Mouse (Mus musculus) neural tube, embryonic 13.5 days (tissue): ENCODE results near the gene Pfn1. TPM values are rescaled to one million over a fixed set of nuclear protein-coding genes. Genes with fewer than 3 reads are reported as not detected.

Experiments
- ATAC-seq: fragments of 200-750 bp; cut with Nextera tagmentation; 2 replicates; pipeline ENCODE4 v1.8.0; 2017; ENCODE audit warnings: low read depth, mild to moderate bottlenecking, moderate TSS enrichment, moderate library complexity
- H3K27ac ChIP-seq: fragments of 300-500 bp; sonication (generic); replicated peaks from 2 replicates; pipeline ENCODE4 v1.5.1; 2015; ENCODE audit warnings: moderate library complexity, mild to moderate bottlenecking, inconsistent platforms
- H3K27me3 ChIP-seq: fragments of 300-500 bp; sonication (generic); 2 replicates; pipeline ENCODE4 v1.6.1; 2015; ENCODE audit warnings: mild to moderate bottlenecking, inconsistent platforms
- H3K36me3 ChIP-seq: fragments of 300-500 bp; sonication (generic); 2 replicates; pipeline ENCODE4 v1.6.1; 2015; ENCODE audit warnings: mild to moderate bottlenecking, inconsistent platforms
- H3K4me1 ChIP-seq: fragments of 300-500 bp; sonication (generic); replicated peaks from 2 replicates; pipeline ENCODE4 v1.6.1; 2015; ENCODE audit warnings: inconsistent platforms
- H3K4me2 ChIP-seq: fragments of 300-500 bp; sonication (generic); 2 replicates; pipeline ENCODE4 v1.6.1; 2015; ENCODE audit warnings: inconsistent platforms, mild to moderate bottlenecking, moderate library complexity
- H3K4me3 ChIP-seq: fragments of 300-500 bp; sonication (generic); 2 replicates; pipeline ENCODE4 v1.5.1; 2015; ENCODE audit warnings: mild to moderate bottlenecking, inconsistent platforms
- H3K9ac ChIP-seq: fragments of 300-500 bp; sonication (generic); 2 replicates; pipeline ENCODE4 v1.6.1; 2015; ENCODE audit warnings: moderate library complexity, mild to moderate bottlenecking, inconsistent platforms
- H3K9me3 ChIP-seq: fragments of 300-500 bp; sonication (generic); 2 replicates; pipeline ENCODE4 v1.6.1; 2016; ENCODE audit warnings: inconsistent platforms
- WGBS: fragments of 180-500 bp; shearing (Covaris S2); methylation state at CpG from one replicate; pipeline ENCODE4 v1.1.7; 2015; 5-methylcytosine and 5-hydroxymethylcytosine counted together
- polyA plus RNA-seq: library from polyadenylated mRNA; unstranded; fragments of >200 nt; fragmentation: Nextera tagmentation; extraction: Ambion mirVana; gene quantifications from 2 replicates; pipeline ENCODE4 v1.2.1, GENCODE M21; 2015

Gene Pfn1
- polyA plus RNA-seq, 1 experiment from 2014 or later: 970 TPM

GRCm38 (mm10) chr11:70671333-70672047 lies 17.0 kb upstream of the Pfn1 start:
- no peak for ATAC-seq
- 86% methylated on average over 16 of the region's 16 CpGs for WGBS
- Histone ChIP-seq H3K9me3 (no peaks in the 10 kb centered on the region), H3K36me3 (peaks cover 45% of the 10 kb centered on the region), H3K27ac (0 out of 2 replicates have a peak overlapping the region, but pooled peaks have one; percentile 98), H3K4me2 (peak overlapping the region; percentile 92), H3K4me3 (no peak overlapping the region; the same call in 1 of the 2 replicates), H3K27me3 (no peaks in the 10 kb centered on the region), H3K4me1 (peaks cover 37% of the 10 kb centered on the region), H3K9ac (peak overlapping the region; percentile 91)

- 54% methylated on average over 14 of the region's 14 CpGs for WGBS
- Histone ChIP-seq H3K4me1 (peaks cover 37% of the 10 kb centered on the region), H3K9ac (peak overlapping the region; percentile 91), H3K36me3 (peaks cover 40% of the 10 kb centered on the region), H3K4me3 (peak overlapping the region; percentile 66), H3K27ac (peak overlapping the region; percentile 98), H3K9me3 (no peaks in the 10 kb centered on the region), H3K27me3 (no peaks in the 10 kb centered on the region), H3K4me2 (peak overlapping the region; percentile 92)
- no peak for ATAC-seq
Measured at GRCm38 (mm10) chr11:70670483-70670882, 16.0 kb upstream of the Pfn1 start.

GRCm38 (mm10) chr11:70669582-70670345 lies 15.3 kb upstream of the Pfn1 start:
- Histone ChIP-seq H3K36me3 (peaks cover 40% of the 10 kb centered on the region), H3K4me2 (peak overlapping the region; percentile 92), H3K4me3 (peak overlapping the region; percentile 66), H3K9me3 (no peaks in the 10 kb centered on the region), H3K9ac (peak overlapping the region; percentile 91), H3K27ac (peak overlapping the region; percentile 98), H3K27me3 (no peaks in the 10 kb centered on the region), H3K4me1 (peaks cover 37% of the 10 kb centered on the region)
- ATAC-seq: peak; percentile 48
- under 1% methylated on average over 31 of the region's 31 CpGs for WGBS

GRCm38 (mm10) chr11:70668771-70669505 lies 14.5 kb upstream of the Pfn1 start, which contains the start of gene Spag7:
TSS of gene Spag7 (minus strand) at chr11:70669416.
- peaks cover 41% of the 10 kb centered on the region for H3K36me3 ChIP-seq
- peak within 1 kb of the TSS; percentile 92 for H3K4me2 ChIP-seq
- H3K4me1 ChIP-seq: peaks cover 37% of the 10 kb centered on the region
- under 1% methylated on average over 44 of the region's 44 CpGs for WGBS
- H3K27me3 ChIP-seq: no peaks in the 10 kb centered on the region
- peak; percentile 96 for ATAC-seq
- H3K9ac ChIP-seq: peak within 1 kb of the TSS; percentile 91
- H3K4me3 ChIP-seq: peak within 1 kb of the TSS; percentile 66
- peak within 1 kb of the TSS; percentile 98 for H3K27ac ChIP-seq
- H3K9me3 ChIP-seq: no peaks in the 10 kb centered on the region

GRCm38 (mm10) chr11:70668335-70668770 lies 13.9 kb upstream of the Pfn1 start:
- Histone ChIP-seq H3K27me3 (no peaks in the 10 kb centered on the region), H3K27ac (peak overlapping the region; percentile 90), H3K9ac (peak overlapping the region; percentile 72), H3K9me3 (no peaks in the 10 kb centered on the region), H3K4me2 (peak overlapping the region; percentile 92), H3K36me3 (peaks cover 41% of the 10 kb centered on the region), H3K4me1 (peaks cover 37% of the 10 kb centered on the region), H3K4me3 (peak overlapping the region; percentile 66)
- WGBS: under 1% methylated on average over 15 of the region's 15 CpGs
- ATAC-seq: no peak; the same call in 1 of the 2 replicates

GRCm38 (mm10) chr11:70667271-70668150 lies 13.1 kb upstream of the Pfn1 start:
- H3K4me1 ChIP-seq: peaks cover 37% of the 10 kb centered on the region
- H3K9ac ChIP-seq: peak overlapping the region; percentile 72
- peak overlapping the region; percentile 66 for H3K4me3 ChIP-seq
- WGBS: 78% methylated on average over 14 of the region's 14 CpGs
- H3K27ac ChIP-seq: peak overlapping the region; percentile 90
- H3K36me3 ChIP-seq: peaks cover 45% of the 10 kb centered on the region
- peak overlapping the region; percentile 92 for H3K4me2 ChIP-seq
- H3K27me3 ChIP-seq: no peaks in the 10 kb centered on the region
- no peak for ATAC-seq
- no peaks in the 10 kb centered on the region for H3K9me3 ChIP-seq

GRCm38 (mm10) chr11:70666687-70667086 lies 12.2 kb upstream of the Pfn1 start:
- Histone ChIP-seq H3K27me3 (no peaks in the 10 kb centered on the region), H3K9ac (no peak overlapping the region), H3K4me2 (no peak overlapping the region), H3K4me1 (peaks cover 36% of the 10 kb centered on the region), H3K36me3 (peaks cover 48% of the 10 kb centered on the region), H3K4me3 (no peak overlapping the region), H3K9me3 (no peaks in the 10 kb centered on the region), H3K27ac (no peak overlapping the region)
- 92% methylated on average over 8 of the region's 8 CpGs for WGBS
- no peak for ATAC-seq

- H3K9me3 ChIP-seq: no peaks in the 10 kb centered on the region
- H3K4me2 ChIP-seq: no peak overlapping the region
- H3K9ac ChIP-seq: no peak overlapping the region
- no peak for ATAC-seq
- H3K27me3 ChIP-seq: no peaks in the 10 kb centered on the region
- WGBS: 94% methylated on average over 9 of the region's 9 CpGs
- H3K36me3 ChIP-seq: peaks cover 53% of the 10 kb centered on the region
- no peak overlapping the region for H3K27ac ChIP-seq
- H3K4me1 ChIP-seq: peaks cover 17% of the 10 kb centered on the region
- no peak overlapping the region for H3K4me3 ChIP-seq
Measured at GRCm38 (mm10) chr11:70664741-70665140, 10.3 kb upstream of the Pfn1 start.

GRCm38 (mm10) chr11:70663957-70664356 lies 9.5 kb upstream of the Pfn1 start:
- WGBS: 93% methylated on average over 6 of the region's 6 CpGs
- H3K9ac ChIP-seq: no peak overlapping the region
- no peak for ATAC-seq
- no peak overlapping the region for H3K27ac ChIP-seq
- no peaks in the 10 kb centered on the region for H3K27me3 ChIP-seq
- H3K4me1 ChIP-seq: peaks cover 17% of the 10 kb centered on the region
- no peaks in the 10 kb centered on the region for H3K9me3 ChIP-seq
- no peak overlapping the region for H3K4me3 ChIP-seq
- H3K36me3 ChIP-seq: peaks cover 53% of the 10 kb centered on the region
- no peak overlapping the region for H3K4me2 ChIP-seq

GRCm38 (mm10) chr11:70663101-70663500 lies 8.7 kb upstream of the Pfn1 start:
- ATAC-seq: no peak
- Histone ChIP-seq H3K27ac (no peak overlapping the region), H3K27me3 (no peaks in the 10 kb centered on the region), H3K9me3 (no peaks in the 10 kb centered on the region), H3K9ac (no peak overlapping the region), H3K4me2 (no peak overlapping the region), H3K4me3 (no peak overlapping the region), H3K36me3 (peaks cover 53% of the 10 kb centered on the region), H3K4me1 (peaks cover 14% of the 10 kb centered on the region)
- 95% methylated on average over 8 of the region's 8 CpGs for WGBS

GRCm38 (mm10) chr11:70660571-70660970 lies 6.1 kb upstream of the Pfn1 start:
- no peak for ATAC-seq
- no peak overlapping the region for H3K9ac ChIP-seq
- 88% methylated on average over 8 of the region's 8 CpGs for WGBS
- no peaks in the 10 kb centered on the region for H3K9me3 ChIP-seq
- H3K4me1 ChIP-seq: peaks cover 18% of the 10 kb centered on the region
- no peaks in the 10 kb centered on the region for H3K27me3 ChIP-seq
- H3K36me3 ChIP-seq: peaks cover 47% of the 10 kb centered on the region
- no peak overlapping the region for H3K4me3 ChIP-seq
- no peak overlapping the region for H3K27ac ChIP-seq
- H3K4me2 ChIP-seq: no peak overlapping the region
